In genomic region chr5:105414341-105415120, GRCm38 (mm10) we compare ENCODE assay signal across 8 mouse cellular contexts. TPM values are rescaled to one million over a fixed set of nuclear protein-coding genes. Genes with fewer than 3 reads are reported as not detected.
DNase-seq lines count a peak whose midpoint lies in the region; ATAC-seq and TF ChIP-seq lines count a peak whose summit lies in the region.

No protein-coding gene starts in this region.

- no peak for TF ChIP-seq CTCF in heart, postnatal 0 days (IDR thresholded peaks at IDR 0.05; ENCODE audit: low read depth)

- H3K4me2 ChIP-seq in heart, embryonic 14.5 days (ENCODE audit: low read length): peak overlapping the region; percentile 99
- H3K4me2 ChIP-seq in heart, postnatal 0 days (ENCODE audit: low read depth, low read length): peak overlapping the region; percentile 100
- peak overlapping the region; percentile 96 for H3K4me2 ChIP-seq in midbrain, embryonic 11.5 days

- intact Hi-C loops in heart, postnatal 36 days (cut with DNase I): loop anchor here (5.0 kb wide), 1 partner anchor 103 kb away; the partner anchor contains the start of gene Lrrc8c

- peak overlapping the region; percentile 75 to 92; a peak in 3 of 4 replicates for H3K4me3 ChIP-seq in heart, embryonic 14.5 days (ENCODE audit: control insufficient read depth in 1 of 2, insufficient read depth in 1 of 2, low read depth in 1 of 2, low read length in 2 of 2)
- peak overlapping the region; percentile 89 for H3K4me3 ChIP-seq in heart, postnatal 0 days (ENCODE audit: low read depth, low read length)
- peak overlapping the region; percentile 82 for H3K4me3 ChIP-seq in midbrain, embryonic 11.5 days (ENCODE audit: low read depth, low read length)

- 74% methylated on average over 12 of the region's 12 CpGs for WGBS in heart, embryonic 14.5 days
- whole genome bisulfite sequencing in heart, postnatal 0 days: 80% methylated on average over 12 of the region's 12 CpGs
- WGBS in midbrain, embryonic 11.5 days: 81% methylated on average over 12 of the region's 12 CpGs

- H3K36me3 ChIP-seq in heart, embryonic 14.5 days (ENCODE audit: control insufficient read depth, insufficient read depth, low read length): no peaks in the 10 kb centered on the region
- H3K36me3 ChIP-seq in heart, postnatal 0 days (replicated peaks; ENCODE audit: control insufficient read depth, insufficient read depth, low read length): no peaks in the 10 kb centered on the region
- H3K36me3 ChIP-seq in midbrain, embryonic 11.5 days (ENCODE audit: control insufficient read depth, insufficient read depth, low read length): no peaks in the 10 kb centered on the region

- no peak for ATAC-seq in heart, embryonic 14.5 days (ENCODE audit: insufficient number of reproducible peaks, insufficient read depth, low FRiP score, low read depth)
- ATAC-seq in heart, postnatal 0 days (ENCODE audit: insufficient read depth, low read depth): no peak
- no peak for ATAC-seq in midbrain, embryonic 11.5 days (ENCODE audit: low FRiP score)
- ATAC-seq in cerebellum, adult (ENCODE audit: insufficient number of reproducible peaks, low FRiP score, low TSS enrichment): no peak

- no peaks in the 10 kb centered on the region for H3K9me3 ChIP-seq in heart, embryonic 14.5 days (ENCODE audit: control insufficient read depth, low read length)
- no peaks in the 10 kb centered on the region for H3K9me3 ChIP-seq in heart, postnatal 0 days (replicated peaks; ENCODE audit: control insufficient read depth, low read length)
- peaks cover 5% of the 10 kb centered on the region; the same call in 1 of the 2 replicates for H3K9me3 ChIP-seq in midbrain, embryonic 11.5 days (ENCODE audit: control insufficient read depth, low read length)

- peaks cover 4 to 10% of the 10 kb centered on the region in 2 experiments; a peak in 2 of 4 replicates for H3K4me1 ChIP-seq in heart, embryonic 14.5 days (ENCODE audit: control insufficient read depth in 2 of 2, insufficient read depth in 2 of 2, low read length in 2 of 2)
- H3K4me1 ChIP-seq in heart, postnatal 0 days (ENCODE audit: control insufficient read depth, insufficient read depth): no peaks in the 10 kb centered on the region
- H3K4me1 ChIP-seq in midbrain, embryonic 11.5 days (ENCODE audit: control insufficient read depth, insufficient read depth, low read length): no peaks in the 10 kb centered on the region; the same call in 1 of the 2 replicates

- H3K27me3 ChIP-seq in heart, embryonic 14.5 days (ENCODE audit: control insufficient read depth, insufficient read depth, low read length): no peaks in the 10 kb centered on the region
- no peaks in the 10 kb centered on the region for H3K27me3 ChIP-seq in heart, postnatal 0 days (ENCODE audit: control insufficient read depth, insufficient read depth, low read length)
- 0 out of 2 replicates have a peak, but pooled peaks cover 2% of the 10 kb centered on the region for H3K27me3 ChIP-seq in midbrain, embryonic 11.5 days (ENCODE audit: control insufficient read depth, insufficient read depth, low read length)

- H3K27ac ChIP-seq in heart, embryonic 14.5 days (replicated peaks in 1 of 2; ENCODE audit: control insufficient read depth in 1 of 2, insufficient read depth in 1 of 2, low read depth in 2 of 2, low read length in 2 of 2): 0 out of 4 replicates have a peak overlapping the region, but pooled peaks of 1 of the 2 experiments have one; percentile 82
- no peak overlapping the region for H3K27ac ChIP-seq in heart, postnatal 0 days (ENCODE audit: low read depth)
- H3K27ac ChIP-seq in midbrain, embryonic 11.5 days (ENCODE audit: low read depth, low read length): no peak overlapping the region

- DNase-seq in heart, postnatal 36 days: no peak
- DNase-seq in MN1 (ENCODE audit: low spot score): peak; percentile 21
- no peak for DNase-seq in heart, postnatal 0 days (ENCODE audit: low spot score)
- DNase-seq in midbrain, embryonic 11.5 days (ENCODE audit: low spot score, missing footprints): peak; percentile 85
- DNase-seq in cerebellum, postnatal 25 days: no peak
- DNase-seq in thymus, postnatal 25 days: no peak

- TF ChIP-seq EP300 in heart, postnatal 0 days (IDR thresholded peaks at IDR 0.05; ENCODE audit: low read depth): no peak

- H3K9ac ChIP-seq in heart, embryonic 14.5 days (ENCODE audit: low read length): peak overlapping the region; percentile 95
- peak overlapping the region; percentile 88; the same call in 1 of the 2 replicates for H3K9ac ChIP-seq in heart, postnatal 0 days (replicated peaks; ENCODE audit: low read depth, low read length)
- peak overlapping the region; percentile 95 for H3K9ac ChIP-seq in midbrain, embryonic 11.5 days (ENCODE audit: low read length)

RNA-seq across cellular contexts. Expression of gene Lrrc8b, which starts 1.0 kb away (rescaled TPM):
- 5.0 and 5.4 TPM in 2 replicates for polyA plus RNA-seq in heart, embryonic 14.5 days (2014; fragmentation: Nextera tagmentation; extraction: Ambion mirVana)
- 1 to 10 TPM; 4.4 to 5.1 TPM for total RNA-seq in heart, postnatal 36 days (2021)
- 4.8 and 8.0 TPM in 2 replicates for total RNA-seq in heart, postnatal 0 days (2014; rRNA removed; ENCODE audit: low replicate concordance)
- 2.2 and 2.6 TPM in 2 replicates for polyA plus RNA-seq in heart, postnatal 0 days (2015; fragmentation: Nextera tagmentation; extraction: Ambion mirVana)
- polyA plus RNA-seq in midbrain, embryonic 11.5 days (2014; fragmentation: Nextera tagmentation; extraction: Ambion mirVana): 13.3 and 13.8 TPM in 2 replicates

Comparison
In these comparisons a context has a peak if more than half of its experiments do, and no peak if none do; other contexts are left out.
1. DNase-seq: peak in MN1 (single experiment) and midbrain, embryonic 11.5 days (single experiment); none in heart, postnatal 36 days (0 of 2), heart, postnatal 0 days (single experiment), cerebellum, postnatal 25 days (0 of 2) and thymus, postnatal 25 days (single experiment).
2. Peak in every context shown above with its lines, with median percentiles within 50 percentile points of each other: H3K4me2 ChIP-seq, H3K4me3 ChIP-seq and H3K9ac ChIP-seq.